Mouse (Mus musculus) cortical plate, adult 2 months (tissue): ENCODE measurements at regions not wholly inside any gene's neighbourhood (a gene's known extent, or its start where the extent isn't known, plus 50 kb on each side); places are given as distances from the start of the nearest gene placed in this dataset.

ENCODE experiments used
- CTCF ChIP-seq: fragments of 200-500 bp; IDR thresholded peaks from 2 replicates; pipeline ENCODE4 v1.5.1; 2011; ENCODE audit warnings: mild to moderate bottlenecking, control low read depth, low read length; ENCODE audit not compliant: insufficient read depth; ENCODE audit errors: extremely low read depth
- POLR2A ChIP-seq: fragments of 200-500 bp; IDR thresholded peaks from 2 replicates; pipeline ENCODE4 v1.6.1; 2011; ENCODE audit warnings: mild to moderate bottlenecking, low read length, control low read depth; ENCODE audit not compliant: insufficient read depth; ENCODE audit errors: extremely low read depth

DNA sequence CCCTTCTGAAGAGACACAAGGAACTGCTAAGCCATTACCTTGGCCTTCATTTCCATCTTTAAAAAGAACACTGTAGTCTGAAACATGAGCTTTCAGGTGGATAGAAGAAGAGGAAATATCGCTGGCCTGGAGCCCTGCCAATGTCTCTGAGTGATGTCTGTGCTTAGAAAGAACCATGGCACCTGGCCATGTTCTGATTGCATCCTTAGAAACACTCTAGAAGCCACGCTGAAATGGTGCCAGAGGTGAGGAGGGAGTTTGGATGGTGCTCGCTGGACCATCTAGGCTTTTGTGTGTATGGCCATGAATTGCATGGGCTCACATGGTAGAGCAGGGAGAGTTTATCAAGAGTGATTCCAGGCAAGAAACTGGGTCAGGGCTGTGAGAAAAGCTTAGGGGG, 207.4 kb downstream of the Diras2 start:
- TF ChIP-seq CTCF (no peak), POLR2A (no peak)
